In the genomic region with DNA sequence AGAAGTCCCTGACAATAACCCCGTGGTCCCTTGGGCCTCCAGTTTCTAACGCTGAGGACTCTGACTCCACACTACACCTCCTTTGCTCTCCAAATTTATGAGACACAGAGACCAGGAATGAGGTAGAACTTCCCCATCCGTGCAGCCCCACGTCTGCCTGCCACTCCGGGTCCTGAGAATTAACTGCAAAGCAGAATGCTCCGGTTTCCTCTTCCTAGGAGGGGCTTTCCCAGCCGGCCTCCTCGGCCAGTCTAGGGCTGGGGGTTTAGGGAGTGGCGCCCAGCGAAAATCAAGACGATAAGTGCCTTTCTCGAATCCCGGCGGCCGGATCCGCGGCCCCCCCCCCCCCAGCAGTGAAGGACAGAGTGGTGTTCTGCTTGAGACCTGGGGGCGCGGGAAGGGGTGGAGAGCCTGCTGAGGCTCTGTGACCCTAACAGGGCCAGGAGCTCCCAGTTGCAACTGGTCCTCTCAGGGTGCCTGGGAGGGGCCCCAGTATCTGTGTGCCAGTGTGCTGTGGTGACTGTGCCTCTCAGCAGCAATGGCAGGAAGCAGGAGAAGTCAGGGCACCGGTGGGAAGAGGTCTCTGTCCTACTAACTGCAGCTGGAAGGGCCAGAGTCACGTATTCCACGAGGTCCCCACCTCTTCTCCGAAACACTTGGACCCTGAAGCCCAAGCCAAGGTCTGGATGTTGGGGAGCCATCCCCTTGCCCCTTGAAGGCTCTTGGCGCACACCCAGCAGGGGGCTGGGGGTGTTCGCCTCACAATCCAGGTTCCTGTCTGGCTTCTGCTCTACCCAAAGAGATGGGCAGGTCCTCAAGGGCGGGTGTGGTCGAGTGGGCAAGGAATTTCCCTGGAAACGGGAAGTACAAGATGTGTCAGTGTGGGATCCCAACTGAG, we compare ENCODE assay signal across 9 mouse cellular contexts. TPM values are rescaled to one million over a fixed set of nuclear protein-coding genes. Genes with fewer than 3 reads are reported as not detected.
DNase-seq lines count a peak whose midpoint lies in the region; ATAC-seq and TF ChIP-seq lines count a peak whose summit lies in the region.
"Had no signal": no experiment of that assay in that cellular context is flagged by ENCODE, and none has a peak within 500 bp of the region (broad histone marks: within the 10 kb centered on the region; RNA-seq: fewer than 3 reads in every experiment).

No protein-coding gene starts in this region.

- H3K9me3 ChIP-seq in heart, embryonic 10.5 days = no peaks in the 10 kb centered on the region
- no peaks in the 10 kb centered on the region for H3K9me3 ChIP-seq in kidney, postnatal 0 days (replicated peaks; ENCODE audit: low read length)
- H3K9me3 ChIP-seq in midbrain, embryonic 13.5 days = no peaks in the 10 kb centered on the region

- no peaks in the 10 kb centered on the region for H3K27me3 ChIP-seq in kidney, adult 2 months (replicated peaks; ENCODE audit: control insufficient read depth, insufficient read depth, low read length)
- peaks cover 45% of the 10 kb centered on the region for H3K27me3 ChIP-seq in heart, embryonic 10.5 days (ENCODE audit: insufficient read depth, poor library complexity, severe bottlenecking)
- H3K27me3 ChIP-seq in kidney, postnatal 0 days (ENCODE audit: insufficient read depth, low read length) = no peaks in the 10 kb centered on the region
- peaks cover 10% of the 10 kb centered on the region; the same call in 1 of the 2 replicates for H3K27me3 ChIP-seq in midbrain, embryonic 13.5 days

- H3K4me2 ChIP-seq in kidney, postnatal 0 days (ENCODE audit: low read length) = peak overlapping the region; percentile 42
- H3K4me2 ChIP-seq in midbrain, embryonic 13.5 days (replicated peaks) = peak overlapping the region; percentile 16

- 29% methylated on average over 28 of the region's 28 CpGs for WGBS in kidney, adult 2 months
- whole genome bisulfite sequencing in heart, embryonic 10.5 days = 2% methylated on average over 28 of the region's 28 CpGs
- 6% methylated on average over 27 of the region's 28 CpGs for WGBS in kidney, postnatal 0 days
- 8% methylated on average over 28 of the region's 28 CpGs for WGBS in midbrain, embryonic 13.5 days

- H3K27ac ChIP-seq in kidney, adult 2 months (ENCODE audit: insufficient read depth, low read depth, low read length) = no peak overlapping the region
- H3K27ac ChIP-seq in heart, embryonic 10.5 days = peak overlapping the region; percentile 80
- no peak overlapping the region for H3K27ac ChIP-seq in kidney, postnatal 0 days
- no peak overlapping the region for H3K27ac ChIP-seq in midbrain, embryonic 13.5 days

- no peak overlapping the region; the same call in 1 of the 2 replicates for H3K4me3 ChIP-seq in kidney, adult 2 months (ENCODE audit: insufficient read depth, low read depth, low read length)
- peak overlapping the region; percentile 52 for H3K4me3 ChIP-seq in heart, embryonic 10.5 days
- 0 out of 2 replicates have a peak overlapping the region, but pooled peaks have one; percentile 9 for H3K4me3 ChIP-seq in kidney, postnatal 0 days (replicated peaks; ENCODE audit: low read depth, low read length)
- H3K4me3 ChIP-seq in midbrain, embryonic 13.5 days (replicated peaks) = no peak overlapping the region

- H3K36me3 ChIP-seq in kidney, adult 2 months (ENCODE audit: control insufficient read depth, insufficient read depth, low read length) = no peaks in the 10 kb centered on the region
- no peaks in the 10 kb centered on the region for H3K36me3 ChIP-seq in heart, embryonic 10.5 days
- no peaks in the 10 kb centered on the region for H3K36me3 ChIP-seq in kidney, postnatal 0 days (ENCODE audit: insufficient read depth, low read length)
- H3K36me3 ChIP-seq in midbrain, embryonic 13.5 days = no peaks in the 10 kb centered on the region

- TF ChIP-seq POLR2A in kidney, adult 2 months (IDR thresholded peaks at IDR 0.05; ENCODE audit: low read depth, low read length) = no peak

- peak overlapping the region; percentile 32; the same call in 1 of the 2 replicates for H3K9ac ChIP-seq in kidney, postnatal 0 days (ENCODE audit: low read depth, low read length)
- H3K9ac ChIP-seq in midbrain, embryonic 13.5 days (replicated peaks) = no peak overlapping the region; the same call in 1 of the 2 replicates

- no peak for TF ChIP-seq CTCF in kidney, adult 2 months (conservative IDR thresholded peaks at IDR 0.05; ENCODE audit: insufficient read depth, insufficient read length, low read depth, low read length)
- no peak for TF ChIP-seq CTCF in kidney, postnatal 0 days (IDR thresholded peaks at IDR 0.05; ENCODE audit: low read depth)

- DNase-seq in kidney, adult 2 months = peak; percentile 19
- no peak for DNase-seq in kidney, postnatal 10 days
- no peak for DNase-seq in heart, embryonic 10.5 days (ENCODE audit: low spot score)
- DNase-seq in kidney, postnatal 0 days (ENCODE audit: low spot score) = peak; percentile 67
- DNase-seq in layer of hippocampus, adult 8-10 months (ENCODE audit: low spot score in 2 of 2) = no peak
- no peak for DNase-seq in urinary bladder, postnatal 14 days (ENCODE audit: low spot score)
- DNase-seq in cerebellum, adult 9-10 months = no peak

- H3K4me1 ChIP-seq in kidney, adult 2 months (ENCODE audit: control insufficient read depth, insufficient read depth, low read length) = peaks cover 33% of the 10 kb centered on the region
- peaks cover 51% of the 10 kb centered on the region for H3K4me1 ChIP-seq in heart, embryonic 10.5 days
- peaks cover 36% of the 10 kb centered on the region for H3K4me1 ChIP-seq in kidney, postnatal 0 days (replicated peaks; ENCODE audit: insufficient read depth, low read length)
- H3K4me1 ChIP-seq in midbrain, embryonic 13.5 days (replicated peaks) = peaks cover 24% of the 10 kb centered on the region

- no peak for ATAC-seq in kidney, postnatal 0 days (replicated peaks; ENCODE audit: low FRiP score, low read depth)
- ATAC-seq in midbrain, embryonic 13.5 days = no peak

RNA-seq across cellular contexts. Expression of a gene that starts 6.6 kb away (rescaled TPM):
- polyA plus RNA-seq in kidney, adult 2 months (2012; rRNA removed) = 13.4 and 14.3 TPM in 2 replicates
- polyA plus RNA-seq in heart, embryonic 10.5 days (2016; fragmentation: Nextera tagmentation; extraction: Ambion mirVana) = 16.0 and 21.9 TPM in 2 replicates
- 16.2 and 20.4 TPM in 2 replicates for polyA plus RNA-seq in kidney, postnatal 0 days (2015; fragmentation: Nextera tagmentation; extraction: Ambion mirVana)
- polyA plus RNA-seq in midbrain, embryonic 13.5 days (2015; fragmentation: Nextera tagmentation; extraction: Ambion mirVana) = 30.0 and 30.9 TPM in 2 replicates
- total RNA-seq in layer of hippocampus, adult 8-10 months (2022) = 10 to 100 TPM; 70.6 to 79.4 (median 72.7) TPM

RNA-seq across cellular contexts. Expression of a gene that starts 19.9 kb away (rescaled TPM):
- 0.20 TPM in 1 of 2 replicates, not detected in the other for polyA plus RNA-seq in kidney, adult 2 months (2012; rRNA removed)
- polyA plus RNA-seq in heart, embryonic 10.5 days (2016; fragmentation: Nextera tagmentation; extraction: Ambion mirVana) = 0.10 TPM in 1 of 2 replicates, not detected in the other
- not detected in 2 replicates for polyA plus RNA-seq in kidney, postnatal 0 days (2015; fragmentation: Nextera tagmentation; extraction: Ambion mirVana)
- not detected in 2 replicates for polyA plus RNA-seq in midbrain, embryonic 13.5 days (2015; fragmentation: Nextera tagmentation; extraction: Ambion mirVana)
- not detected for total RNA-seq in layer of hippocampus, adult 8-10 months (2022)
- total RNA-seq: hematopoietic stem cell, adult 5-6 weeks had no signal

RNA-seq across cellular contexts. Expression of a gene that starts 38.5 kb away (rescaled TPM):
- polyA plus RNA-seq in kidney, adult 2 months (2012; rRNA removed) = not detected in 2 replicates
- polyA plus RNA-seq in heart, embryonic 10.5 days (2016; fragmentation: Nextera tagmentation; extraction: Ambion mirVana) = not detected in 2 replicates
- polyA plus RNA-seq in kidney, postnatal 0 days (2015; fragmentation: Nextera tagmentation; extraction: Ambion mirVana) = not detected in 2 replicates
- not detected in 2 replicates for polyA plus RNA-seq in midbrain, embryonic 13.5 days (2015; fragmentation: Nextera tagmentation; extraction: Ambion mirVana)
- total RNA-seq in layer of hippocampus, adult 8-10 months (2022) = not detected
- total RNA-seq: hematopoietic stem cell, adult 5-6 weeks had no signal

RNA-seq across cellular contexts. Expression of a gene that starts 49.9 kb away (rescaled TPM):
- polyA plus RNA-seq in kidney, adult 2 months (2012; rRNA removed) = 0.35 and 2.0 TPM in 2 replicates
- 0.46 TPM in 1 of 2 replicates, not detected in the other for polyA plus RNA-seq in heart, embryonic 10.5 days (2016; fragmentation: Nextera tagmentation; extraction: Ambion mirVana)
- not detected in 2 replicates for polyA plus RNA-seq in kidney, postnatal 0 days (2015; fragmentation: Nextera tagmentation; extraction: Ambion mirVana)
- polyA plus RNA-seq in midbrain, embryonic 13.5 days (2015; fragmentation: Nextera tagmentation; extraction: Ambion mirVana) = 0.66 and 0.71 TPM in 2 replicates
- not detected for total RNA-seq in layer of hippocampus, adult 8-10 months (2022)
- total RNA-seq: hematopoietic stem cell, adult 5-6 weeks had no signal

Comparison
In these comparisons a context has a peak if more than half of its experiments do, and no peak if none do; other contexts are left out.
1. DNase-seq: peak in kidney, adult 2 months (single experiment) and kidney, postnatal 0 days (single experiment); none in kidney, postnatal 10 days (single experiment), heart, embryonic 10.5 days (single experiment), layer of hippocampus, adult 8-10 months (0 of 2), urinary bladder, postnatal 14 days (single experiment) and cerebellum, adult 9-10 months (single experiment).
2. H3K4me3 ChIP-seq: peak in heart, embryonic 10.5 days (single experiment) and kidney, postnatal 0 days (single experiment); none in kidney, adult 2 months (single experiment) and midbrain, embryonic 13.5 days (single experiment).